ENCODE assay signal across 8 mouse cellular contexts in the genomic region with DNA sequence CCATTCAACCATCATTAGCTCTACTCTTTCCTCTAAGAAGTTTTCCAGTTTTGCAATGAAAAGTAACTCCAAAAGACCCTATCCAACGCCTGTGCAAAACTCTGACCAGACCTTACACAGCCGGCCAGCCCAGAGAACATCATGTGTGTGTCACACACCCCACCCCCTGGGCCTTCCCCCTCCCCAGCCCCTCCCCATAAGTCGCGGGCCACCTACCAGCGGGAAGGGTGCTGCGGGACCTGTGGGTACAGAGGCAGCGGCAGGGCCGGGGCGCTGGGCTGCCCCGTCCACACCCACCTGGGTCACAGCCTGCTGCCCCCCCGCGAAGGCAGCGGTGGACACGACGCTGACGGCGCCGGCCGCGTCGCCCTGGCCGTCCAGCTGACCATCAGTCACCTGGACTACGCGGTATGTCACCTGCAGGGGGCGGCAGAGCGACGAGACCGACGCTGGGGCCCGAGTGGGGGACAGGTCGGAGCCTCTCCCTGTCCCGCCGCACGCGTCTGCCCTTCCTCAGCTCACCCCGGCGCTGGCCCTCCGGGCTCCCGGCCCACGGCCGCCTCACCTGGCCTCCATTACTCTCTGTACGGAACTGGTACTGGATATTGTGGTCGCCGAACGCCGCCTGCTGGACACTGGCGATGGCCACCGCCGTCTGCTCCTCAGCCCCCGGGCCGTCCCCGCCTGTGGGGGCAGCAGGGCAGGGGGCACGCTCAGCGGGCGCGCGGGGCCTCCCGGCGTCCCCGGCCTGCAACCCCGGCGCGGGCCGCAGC. TPM values are rescaled to one million over a fixed set of nuclear protein-coding genes. Genes with fewer than 3 reads are reported as not detected.
A peak's percentile ranks its signal among the peaks of the same experiment; 100 is the strongest.
DNase-seq lines count a peak whose midpoint lies in the region; ATAC-seq lines count a peak whose summit lies in the region.

No protein-coding gene starts in this region.

- H3K9ac ChIP-seq in hindbrain, embryonic 15.5 days: peak overlapping the region; percentile 89

- H3K36me3 ChIP-seq in hindbrain, embryonic 15.5 days: peaks cover 26% of the 10 kb centered on the region

- H3K4me1 ChIP-seq in hindbrain, embryonic 15.5 days (replicated peaks): peaks cover 28% of the 10 kb centered on the region

- H3K9me3 ChIP-seq in hindbrain, embryonic 15.5 days: no peaks in the 10 kb centered on the region

- peak overlapping the region; percentile 86 for H3K4me2 ChIP-seq in hindbrain, embryonic 15.5 days

- no peaks in the 10 kb centered on the region for H3K27me3 ChIP-seq in hindbrain, embryonic 15.5 days

- peak overlapping the region; percentile 81 for H3K4me3 ChIP-seq in hindbrain, embryonic 15.5 days

- DNase-seq in T-cell, adult 2 months (ENCODE audit: low spot score): peak; percentile 74
- peak; percentile 77 to 89 for DNase-seq in cerebellum, postnatal 4 days (ENCODE audit: low spot score in 2 of 2)
- DNase-seq in gastrocnemius, adult 18-20 months (ENCODE audit: low spot score): peak; percentile 94
- DNase-seq in left cerebral cortex, adult 11 months (ENCODE audit: low spot score): peak; percentile 77
- DNase-seq in lung, postnatal 36 days: peak; percentile 95
- DNase-seq in retina, postnatal 1 day: peak; percentile 91
- peak; percentile 89 for DNase-seq in thymus, postnatal 4 days

- WGBS in hindbrain, embryonic 15.5 days: 1% methylated on average over 60 of the region's 64 CpGs

- H3K27ac ChIP-seq in hindbrain, embryonic 15.5 days (replicated peaks): peak overlapping the region; percentile 99

- peak; percentile 59 for ATAC-seq in hindbrain, embryonic 15.5 days (ENCODE audit: low FRiP score, low read depth)

RNA-seq across cellular contexts. Expression of a gene that starts 0.8 kb away (rescaled TPM):
- 10 to 100 TPM; 80.6 to 92.8 TPM for total RNA-seq in gastrocnemius, adult 18-20 months (2021)
- 27.3 and 29.3 TPM in 2 replicates for polyA plus RNA-seq in hindbrain, embryonic 15.5 days (2015; fragmentation: Nextera tagmentation; extraction: Ambion mirVana)

RNA-seq across cellular contexts. Expression of a gene that starts 11.9 kb away (rescaled TPM):
- total RNA-seq in gastrocnemius, adult 18-20 months (2021): 1 to 10 TPM in 1 of 2 experiments, not detected in 1; 2.2 TPM
- not detected in 2 replicates for polyA plus RNA-seq in hindbrain, embryonic 15.5 days (2015; fragmentation: Nextera tagmentation; extraction: Ambion mirVana)

RNA-seq across cellular contexts. Expression of a gene that starts 17.5 kb away (rescaled TPM):
- total RNA-seq in gastrocnemius, adult 18-20 months (2021): under 1 TPM; 0.30 to 0.55 TPM
- 24.3 and 24.4 TPM in 2 replicates for polyA plus RNA-seq in hindbrain, embryonic 15.5 days (2015; fragmentation: Nextera tagmentation; extraction: Ambion mirVana)

RNA-seq across cellular contexts. Expression of a gene that starts 17.8 kb away (rescaled TPM):
- not detected for total RNA-seq in gastrocnemius, adult 18-20 months (2021)
- 0.69 and 1.1 TPM in 2 replicates for polyA plus RNA-seq in hindbrain, embryonic 15.5 days (2015; fragmentation: Nextera tagmentation; extraction: Ambion mirVana)

RNA-seq across cellular contexts. Expression of a gene that starts 31.3 kb away (rescaled TPM):
- not detected for total RNA-seq in gastrocnemius, adult 18-20 months (2021)
- not detected in 2 replicates for polyA plus RNA-seq in hindbrain, embryonic 15.5 days (2015; fragmentation: Nextera tagmentation; extraction: Ambion mirVana)

Comparison
In these comparisons a context has a peak if more than half of its experiments do, and no peak if none do; other contexts are left out.
1. Peak in every context shown above with its lines: DNase-seq, ATAC-seq, H3K4me3 ChIP-seq and H3K27ac ChIP-seq.